5 mouse cellular contexts compared by ENCODE assay signal in genomic region chr10:88739074-88739473, GRCm38 (mm10). TPM values are rescaled to one million over a fixed set of nuclear protein-coding genes. Genes with fewer than 3 reads are reported as not detected.
"Had no signal": no experiment of that assay in that cellular context is flagged by ENCODE, and none has a peak within 500 bp of the region (broad histone marks: within the 10 kb centered on the region; RNA-seq: fewer than 3 reads in every experiment).

No protein-coding gene starts in this region.

RNA-seq across cellular contexts. Expression of gene Spic, which starts 54.3 kb away (rescaled TPM):
- polyA plus RNA-seq: neural tube, embryonic 13.5 days; neural tube, embryonic 14.5 days; neural tube, embryonic 15.5 days; small intestine, adult 2 months; testis, adult 2 months had no signal
